Mouse (Mus musculus) liver, adult (tissue): Measurements from ENCODE around the gene Gabbr2.

Source experiments
- GATA4 ChIP-seq: IDR thresholded peaks from 2 replicates; pipeline ENCODE4 v1.6.1; 2014; ENCODE audit warnings: mild to moderate bottlenecking, low read length; ENCODE audit not compliant: insufficient replicate concordance

Gene Gabbr2

DNA sequence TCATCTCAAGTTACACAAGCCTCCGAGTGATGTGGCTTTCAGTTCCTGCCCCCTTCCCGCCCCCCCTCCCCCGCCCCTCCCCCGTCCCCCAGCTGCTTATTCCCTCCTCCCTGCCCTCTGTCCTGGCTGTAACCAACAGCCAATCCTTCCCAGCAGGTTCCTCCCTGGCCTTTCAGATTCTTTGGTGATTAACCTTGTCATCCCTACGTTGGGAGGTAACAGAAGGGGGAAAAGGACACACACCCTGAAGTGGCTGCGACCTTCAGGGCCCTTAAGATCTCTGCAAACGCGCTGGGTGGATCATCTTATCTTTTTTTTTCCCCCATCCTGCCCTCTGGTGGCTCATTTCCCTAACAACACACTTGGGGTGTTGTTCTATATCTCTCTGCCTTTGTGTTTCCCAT lies 326.3 kb downstream of the Gabbr2 start:
- no peak for TF ChIP-seq GATA4

DNA sequence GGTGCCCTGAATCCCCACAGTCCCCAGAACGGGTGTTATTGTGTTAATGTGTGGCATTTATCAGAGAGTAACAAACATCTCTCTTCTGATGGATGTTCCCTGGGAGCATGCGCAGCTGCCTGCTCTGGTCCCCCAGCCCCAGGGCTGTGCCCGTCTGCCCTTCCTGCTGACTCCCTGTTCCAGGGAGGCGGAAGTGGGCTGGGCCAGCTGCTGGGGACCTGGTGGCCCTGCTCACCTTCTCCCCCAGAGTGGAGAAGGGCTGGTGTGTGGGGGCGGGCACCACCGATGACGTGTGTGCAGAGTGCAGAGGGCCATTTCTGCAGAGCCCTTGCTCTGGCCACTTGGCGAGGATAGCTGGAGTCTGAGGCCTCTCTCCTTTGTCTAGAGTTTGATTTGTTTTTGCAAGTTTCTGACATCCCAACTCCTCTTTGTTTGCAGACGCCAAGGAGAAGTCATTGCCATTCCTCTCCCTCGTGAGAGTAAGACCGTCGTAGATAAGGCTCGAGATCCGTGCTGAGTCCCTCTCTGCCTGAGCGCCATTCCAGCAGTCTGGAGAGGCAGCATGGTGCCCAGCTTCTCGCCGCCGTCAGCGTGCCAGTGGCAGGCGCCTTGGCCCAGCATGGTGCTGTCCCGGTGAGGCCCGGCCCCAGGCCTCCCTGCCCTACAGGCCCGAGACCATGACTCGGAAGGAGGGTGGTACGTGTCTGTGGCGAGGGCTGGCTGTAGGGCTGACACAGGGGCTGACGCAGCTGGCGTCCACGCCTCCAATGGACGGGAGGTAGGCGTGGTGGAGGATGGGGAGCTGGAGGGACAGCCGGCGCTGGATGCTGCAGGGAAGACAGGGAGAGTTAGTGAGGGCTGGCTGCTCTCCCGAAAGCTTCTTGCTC lies 327.3 kb downstream of the Gabbr2 start:
- TF ChIP-seq GATA4: no peak

DNA sequence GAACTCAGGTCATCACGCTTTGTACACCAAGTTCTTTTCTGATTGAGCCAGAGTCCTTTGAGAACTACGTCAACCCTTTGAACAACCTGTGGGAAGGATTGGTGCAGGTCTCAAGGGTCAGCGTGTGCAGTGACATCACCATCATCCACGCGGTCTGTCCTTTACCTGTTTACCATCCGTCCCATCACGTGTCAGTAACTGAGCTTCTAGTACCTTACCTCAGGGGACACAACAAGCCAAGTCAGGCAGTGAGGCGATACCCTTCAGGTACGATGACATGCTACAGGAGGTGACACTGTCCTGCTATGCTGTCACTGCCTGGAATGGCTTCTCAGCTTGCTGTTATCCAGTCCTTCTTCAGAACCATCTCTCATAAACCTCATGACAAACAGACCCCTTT lies 330.2 kb downstream of the Gabbr2 start:
- no peak for TF ChIP-seq GATA4

DNA sequence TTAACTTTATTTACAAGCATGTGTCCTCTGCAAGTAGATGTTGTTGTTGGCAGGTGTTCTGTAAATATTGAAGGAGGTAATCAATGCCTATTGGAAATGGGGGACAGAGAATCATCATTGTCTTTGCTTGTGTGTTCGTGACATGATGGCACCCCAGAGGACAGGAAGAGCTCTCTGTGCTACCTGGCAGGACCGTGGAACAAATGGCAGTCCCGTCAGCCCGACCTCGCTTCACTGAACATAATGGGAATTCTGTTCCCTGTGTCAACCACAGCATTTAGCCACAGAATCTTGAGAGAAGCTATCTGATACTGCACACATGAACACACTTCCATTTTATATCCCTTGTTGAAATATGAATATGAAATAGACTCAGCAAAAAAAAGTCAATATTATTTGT lies 332.7 kb downstream of the Gabbr2 start:
- no peak for TF ChIP-seq GATA4

DNA sequence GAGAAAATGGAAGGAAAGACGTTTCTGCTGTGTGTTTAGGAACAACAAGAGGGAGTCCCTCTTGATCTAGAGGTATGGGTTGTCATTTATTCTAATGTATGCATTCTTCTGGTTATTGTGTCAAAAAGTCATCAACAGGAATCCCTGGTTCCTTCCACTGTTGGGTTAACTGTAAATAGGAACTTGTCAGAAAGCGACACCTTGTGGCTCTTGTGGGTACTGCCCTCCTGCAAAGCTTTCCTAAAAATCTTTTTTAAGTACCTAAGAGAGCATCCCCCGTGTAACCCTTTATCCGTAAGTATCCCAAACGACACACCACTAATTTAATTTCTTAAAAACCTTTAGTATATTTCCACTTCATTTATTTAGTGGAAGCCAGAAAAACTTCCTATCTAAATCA lies 334.6 kb downstream of the Gabbr2 start:
- TF ChIP-seq GATA4: no peak

DNA sequence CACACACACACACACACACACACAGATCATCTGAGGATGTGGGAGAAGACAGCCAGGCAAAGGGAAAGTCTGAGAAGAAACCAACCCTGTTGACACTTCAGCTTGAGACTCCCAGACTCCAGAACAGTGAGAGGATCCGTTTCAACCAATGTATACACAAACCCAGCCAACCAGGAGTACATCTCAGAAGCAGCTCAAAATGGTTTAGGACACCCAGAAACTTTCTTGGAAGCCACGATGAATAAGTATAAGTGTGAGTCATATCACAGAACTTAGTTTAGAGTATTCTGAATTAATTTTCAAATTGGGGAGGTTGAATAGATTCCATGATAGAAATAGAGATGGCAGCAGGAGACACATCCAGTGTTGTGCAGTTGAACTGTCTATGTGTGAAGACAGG lies 335.7 kb downstream of the Gabbr2 start:
- no peak for TF ChIP-seq GATA4

DNA sequence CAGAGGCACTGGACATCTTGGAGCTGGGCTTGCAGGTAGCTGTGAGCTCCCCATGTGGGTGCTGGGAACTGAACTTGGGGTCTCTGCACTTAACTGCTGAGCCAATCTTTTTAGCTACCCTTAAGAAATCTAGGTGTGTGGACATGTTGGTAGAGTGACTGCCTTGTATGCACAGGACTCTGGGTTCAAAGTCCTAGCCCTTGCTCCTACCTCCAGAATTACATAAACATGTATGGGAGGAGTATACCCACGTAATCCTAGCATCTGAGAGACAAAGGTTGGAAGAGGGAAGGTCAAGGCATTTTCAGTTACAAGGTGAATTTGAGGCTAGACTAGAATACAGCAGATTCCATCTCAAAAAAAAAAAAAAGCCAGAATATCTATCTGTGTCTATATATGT lies 336.4 kb downstream of the Gabbr2 start:
- no peak for TF ChIP-seq GATA4

DNA sequence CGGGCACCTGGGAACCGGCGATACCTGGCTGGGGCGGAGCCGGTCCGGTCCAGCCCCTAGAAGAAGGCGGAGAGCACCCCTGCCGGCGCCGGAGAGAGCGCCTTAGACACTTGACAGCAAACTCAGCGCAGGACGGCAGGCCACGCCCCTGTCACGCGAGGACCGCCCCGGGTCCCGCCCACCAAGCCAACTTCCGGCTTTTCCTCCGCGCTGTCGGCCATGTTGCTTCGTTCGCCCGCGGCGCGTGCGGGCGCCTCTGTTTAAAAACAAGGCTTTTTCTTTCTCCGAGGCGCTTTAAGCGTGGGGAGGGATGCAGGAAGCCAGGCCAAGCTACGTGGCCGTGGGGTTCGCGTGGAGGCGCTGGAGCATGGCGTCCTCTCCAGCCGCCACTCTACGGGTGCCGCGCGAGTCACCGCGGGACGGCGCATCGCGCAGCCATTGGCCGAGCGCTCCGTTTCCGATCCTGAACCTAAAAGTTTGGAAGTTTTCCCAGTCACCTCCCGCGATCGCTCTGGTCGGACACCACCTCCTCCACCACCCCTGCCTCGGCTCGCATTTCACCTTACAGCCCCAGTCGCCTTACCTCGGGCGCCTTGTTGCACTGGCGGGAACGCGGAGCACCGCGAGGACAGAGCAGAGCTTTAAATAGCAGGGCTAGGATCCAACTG lies 341.5 kb downstream of the Gabbr2 start, which contains the start of gene Tbc1d2:
Gene Tbc1d2, minus strand, starts transcription at position 124 of the 668 bp plus-strand sequence.
- TF ChIP-seq GATA4: no peak

DNA sequence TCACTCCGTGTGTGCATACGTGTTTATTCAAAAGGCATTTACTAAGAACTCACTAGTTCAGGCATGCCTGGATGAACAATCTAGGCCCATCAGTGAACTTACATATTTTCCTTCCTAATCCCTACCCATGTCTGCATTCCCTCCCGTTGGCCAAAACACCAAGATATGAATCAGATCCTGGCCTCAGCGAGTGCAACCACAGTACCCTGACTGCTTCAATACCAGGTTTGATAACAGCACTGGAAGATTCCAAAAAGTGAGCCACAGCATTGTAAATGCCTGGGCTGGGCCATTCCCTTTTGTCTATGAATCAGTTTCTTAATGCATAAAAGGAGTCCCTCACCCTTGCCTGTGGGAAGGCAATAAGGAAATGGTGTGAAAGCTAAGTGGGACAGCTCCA lies 342.5 kb downstream of the Gabbr2 start:
- TF ChIP-seq GATA4: no peak

DNA sequence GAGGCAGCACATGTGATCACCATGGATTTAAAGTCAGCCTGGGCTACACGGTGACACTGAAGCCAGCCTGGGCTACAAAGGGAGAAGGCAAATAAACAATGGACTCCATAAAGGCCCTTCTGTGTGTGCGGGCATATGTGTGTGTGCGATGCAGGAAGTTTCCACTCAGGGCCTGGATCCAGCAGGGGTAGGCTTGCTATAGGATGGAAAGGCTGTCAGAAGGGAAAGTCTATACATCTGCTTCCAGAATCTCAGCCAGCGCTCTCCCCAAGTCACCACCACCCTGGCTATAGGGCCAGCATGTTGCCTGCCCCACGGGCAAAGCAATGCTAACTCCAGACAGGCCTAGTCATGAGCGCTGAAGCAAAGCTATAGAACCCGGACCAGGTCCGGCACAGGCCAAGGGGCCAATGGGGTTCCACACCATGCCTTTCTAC lies 348.0 kb downstream of the Gabbr2 start:
- no peak for TF ChIP-seq GATA4

DNA sequence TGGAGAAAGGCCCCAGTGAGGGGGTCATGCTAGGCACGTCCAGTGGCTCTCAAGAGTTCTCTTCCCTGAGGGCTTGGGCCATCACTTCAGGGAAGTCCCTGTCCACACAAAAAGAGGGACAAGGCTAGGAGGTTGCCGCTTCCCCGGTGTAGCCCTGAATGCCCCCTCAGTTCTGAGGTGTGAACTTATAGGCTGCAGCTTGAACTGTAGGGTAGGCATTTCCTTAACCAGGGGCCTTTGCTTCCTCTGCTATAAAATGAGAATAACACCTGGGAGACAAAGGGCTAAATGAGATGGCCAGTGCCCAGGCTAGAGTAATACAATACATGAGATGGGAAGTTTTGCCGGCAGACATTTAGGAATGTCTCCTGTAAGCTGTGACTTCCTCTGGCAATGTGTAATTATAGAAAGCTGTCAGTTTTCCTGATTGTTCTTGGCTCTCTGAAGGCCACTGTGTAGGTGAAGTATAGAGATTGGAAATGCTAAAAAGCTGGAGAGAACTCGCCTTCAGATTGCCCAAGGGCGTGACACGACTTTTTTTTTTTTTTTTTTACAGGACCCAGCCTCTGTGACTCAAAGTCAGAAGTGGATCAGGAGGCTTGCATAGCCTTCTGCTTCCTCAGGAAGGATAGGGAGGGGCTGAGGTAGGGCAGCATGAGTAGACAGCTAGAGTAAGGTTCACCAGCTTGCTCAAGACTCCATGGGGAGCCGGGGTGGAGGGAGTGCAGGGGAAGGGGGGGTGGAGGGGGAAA lies 348.6 kb downstream of the Gabbr2 start:
- no peak for TF ChIP-seq GATA4

DNA sequence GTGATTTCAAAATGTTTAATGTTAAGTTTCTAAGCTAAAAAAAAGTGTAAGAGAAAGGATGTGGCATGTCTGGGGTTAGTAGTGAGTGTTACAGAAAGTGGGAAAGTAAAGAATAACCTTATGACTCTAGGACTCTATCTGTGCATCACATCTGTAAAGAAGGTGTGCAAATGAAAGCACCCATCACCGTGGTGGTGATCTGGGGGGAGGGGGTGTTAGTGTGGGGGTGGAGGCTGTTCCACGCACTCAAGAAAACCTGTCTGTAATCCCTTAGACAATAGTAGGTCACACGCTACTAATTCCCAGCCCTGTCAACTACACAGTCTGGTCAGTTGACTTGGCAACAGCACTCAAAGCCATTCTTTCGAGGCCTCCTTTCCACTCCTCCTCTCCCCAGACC lies 350.4 kb downstream of the Gabbr2 start:
- TF ChIP-seq GATA4: no peak

DNA sequence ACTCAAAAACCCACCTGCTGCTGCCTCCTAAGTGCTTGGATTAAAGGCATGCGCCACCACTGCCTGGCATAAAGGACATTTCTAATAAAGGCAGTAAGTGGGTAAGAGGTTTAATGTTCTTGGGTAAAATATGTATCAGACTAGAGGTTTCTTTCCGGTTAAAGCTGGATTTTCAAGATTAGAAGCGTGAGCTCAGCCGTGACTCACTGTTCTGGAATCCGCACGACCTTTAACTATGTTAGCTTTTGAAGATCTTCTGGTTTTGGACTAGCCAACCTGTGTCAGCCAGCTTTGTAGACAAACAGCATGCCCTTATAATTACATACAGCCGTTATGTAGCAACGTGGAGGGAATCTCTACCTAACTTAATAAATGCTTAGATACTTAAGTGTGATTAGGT lies 351.8 kb downstream of the Gabbr2 start:
- no peak for TF ChIP-seq GATA4

DNA sequence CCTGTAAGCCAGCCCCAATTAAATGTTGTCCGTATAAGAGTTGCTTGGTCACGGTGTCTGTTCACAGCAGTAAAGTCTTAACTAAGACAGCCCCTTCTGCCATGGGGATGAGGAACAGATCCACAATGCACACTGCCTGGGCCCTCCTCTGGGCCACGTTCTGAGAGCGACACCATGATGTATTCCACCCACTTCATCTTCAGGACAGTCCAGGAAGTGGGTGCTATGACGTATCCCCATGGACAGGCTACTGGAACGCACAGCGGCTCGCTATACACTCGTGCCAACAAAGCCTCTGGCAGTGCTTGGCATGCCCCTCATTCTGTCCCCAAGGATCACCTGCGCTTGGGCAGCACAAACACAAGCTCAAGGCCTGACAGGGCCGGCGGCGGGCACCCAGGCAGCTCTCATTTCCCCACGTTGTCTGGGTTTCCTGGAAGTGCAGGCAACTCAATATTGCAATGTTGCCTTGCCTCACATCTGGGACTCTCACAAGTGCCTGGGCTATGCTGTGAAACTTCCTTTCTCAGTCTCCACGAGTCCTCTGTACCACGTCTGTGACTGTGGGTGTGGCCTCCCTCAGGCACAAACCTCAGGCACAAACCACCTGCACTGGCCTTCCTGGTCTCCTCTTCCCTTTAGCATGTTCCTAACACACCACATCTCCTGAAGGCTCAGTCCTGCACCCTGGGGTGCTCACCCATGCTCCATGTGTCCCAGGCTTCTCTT lies 355.8 kb downstream of the Gabbr2 start:
- no peak for TF ChIP-seq GATA4

DNA sequence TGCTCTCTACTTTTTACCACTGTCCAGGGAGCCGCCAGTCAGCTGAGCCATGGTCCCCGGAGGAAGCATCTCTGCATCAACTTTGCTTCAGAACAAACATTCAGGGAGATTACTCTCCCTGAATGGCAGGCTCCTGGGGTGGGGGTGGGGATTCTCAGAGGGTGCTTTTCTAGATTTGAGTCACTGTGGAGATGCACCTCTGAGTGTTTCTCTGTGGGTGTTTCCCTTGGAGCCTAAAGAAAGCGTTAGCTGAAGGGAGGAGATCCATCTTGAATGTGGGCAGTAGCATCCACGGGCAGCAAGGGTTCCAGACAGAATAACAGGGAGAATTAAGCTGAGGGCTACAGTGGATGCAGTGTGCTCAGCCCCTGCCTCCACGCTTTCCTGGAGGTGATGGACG lies 356.8 kb downstream of the Gabbr2 start:
- TF ChIP-seq GATA4: no peak
